Mouse (Mus musculus): ENCODE results near the gene Wwtr1. TPM values are rescaled to one million over a fixed set of nuclear protein-coding genes. Genes with fewer than 3 reads are reported as not detected.

Wwtr1 gene
- 21.8 and 29.6 TPM in 2 replicates for polyA plus RNA-seq (2012; rRNA removed)

GRCm38 (mm10) chr3:57575660-57576055 is at the start of gene Wwtr1:
Gene Wwtr1, minus strand, starts transcription at chr3:57575910.

DNA sequence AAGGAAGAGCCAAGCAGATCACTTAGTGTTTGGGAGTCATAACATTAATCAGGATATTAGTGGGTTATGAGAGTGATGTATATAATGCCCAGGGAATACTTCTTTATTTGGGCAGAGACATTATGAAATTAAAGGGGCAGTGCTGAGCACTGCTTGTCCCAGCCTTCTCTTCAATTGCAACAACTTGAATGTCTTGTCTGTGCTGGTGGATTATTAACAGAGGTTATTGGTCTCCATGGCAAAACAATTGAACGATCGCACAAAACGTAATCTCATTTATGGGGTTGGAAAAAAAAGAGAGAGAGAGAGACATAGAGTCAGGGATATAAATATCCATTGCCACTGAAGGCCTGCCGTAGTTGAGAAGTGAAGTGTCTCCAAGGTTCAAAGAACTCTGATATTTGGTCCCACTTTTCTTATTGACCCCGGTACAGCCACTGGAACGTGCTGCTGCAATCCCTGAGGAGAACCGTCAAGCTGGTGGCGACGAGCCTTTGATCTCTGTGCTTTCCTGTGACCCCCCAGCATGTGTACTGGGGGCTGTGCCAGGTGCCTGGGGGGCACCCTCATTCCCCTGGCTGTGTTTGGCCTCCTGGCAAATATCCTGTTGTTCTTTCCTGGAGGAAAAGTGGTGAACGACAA is 150.5 kb downstream of the Wwtr1 start, which contains the start of gene Tm4sf4:
Gene Tm4sf4, plus strand, starts transcription at position 226 of the 642 bp plus-strand sequence.

Other genes with a start within 250 kb of the Wwtr1 start
- gene Tm4sf4, start 150.6 kb downstream of the Wwtr1 start, polyA plus RNA-seq (2012; rRNA removed), result 0.48 and 1.2 TPM in 2 replicates
- 42.8 and 63.5 TPM in 2 replicates for gene Commd2, start 75.8 kb upstream of the Wwtr1 start, polyA plus RNA-seq (2012; rRNA removed)
- 0.02 TPM in 1 of 2 replicates, not detected in the other for gene Ankub1, start 116.9 kb upstream of the Wwtr1 start, polyA plus RNA-seq (2012; rRNA removed)
- gene Rnf13, start 160.2 kb upstream of the Wwtr1 start, polyA plus RNA-seq (2012; rRNA removed), result 22.6 and 31.1 TPM in 2 replicates